Mouse (Mus musculus) right cerebral cortex, postnatal 25 days (tissue): ENCODE data around the gene Ptger1.

ENCODE experiments used
- DNase-seq: peaks from one replicate; pipeline ENCODE4 v3.0.0; 2022

Gene Ptger1

GRCm38 (mm10) chr8:83665969-83666865 lies at the start of gene Ptger1:
TSS of gene Ptger1 (plus strand) at chr8:83666678.
- no peak for DNase-seq

- no peak for DNase-seq
These were observed 49.4 kb upstream of the Ptger1 start for GRCm38 (mm10) chr8:83617111-83617510.

GRCm38 (mm10) chr8:83618566-83618965 lies 47.9 kb upstream of the Ptger1 start:
- no peak for DNase-seq

DNA sequence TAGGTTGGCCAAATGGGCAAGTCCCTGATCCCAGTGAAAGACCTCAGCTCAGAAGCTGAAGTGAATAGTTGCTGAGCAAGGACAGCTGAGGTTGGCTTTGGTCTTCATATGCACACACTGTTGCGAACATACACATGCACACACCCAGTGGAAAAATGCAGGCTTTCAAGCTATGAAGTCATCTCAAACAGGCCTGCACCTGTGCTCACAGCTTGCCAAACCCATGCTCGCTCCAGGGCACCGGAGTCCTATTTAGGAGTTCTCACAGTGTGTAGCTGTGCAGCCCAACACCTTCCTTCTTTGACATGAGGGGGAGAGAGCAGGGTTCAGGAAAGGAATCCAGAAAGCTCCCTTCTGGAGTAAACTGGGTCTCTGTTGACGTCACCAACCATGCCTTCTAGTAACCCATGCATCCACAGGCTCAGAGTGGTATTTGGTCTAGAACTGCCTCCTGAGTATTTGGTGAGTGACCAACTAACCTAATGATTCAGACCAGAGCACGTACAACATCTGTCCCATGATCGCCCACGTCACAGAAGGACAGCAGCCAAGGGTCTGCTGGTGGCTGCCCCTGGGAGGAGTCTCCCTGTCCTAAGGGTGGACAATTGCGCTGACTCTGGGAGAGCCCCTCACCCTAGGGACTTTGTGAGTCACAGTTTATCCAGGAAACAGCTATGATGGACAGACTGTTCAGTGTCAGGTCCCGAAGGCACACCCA lies 46.8 kb upstream of the Ptger1 start:
- no peak for DNase-seq

GRCm38 (mm10) chr8:83621691-83622388 lies 44.6 kb upstream of the Ptger1 start:
- no peak for DNase-seq

- peak; percentile 86 for DNase-seq
These were observed 44.0 kb upstream of the Ptger1 start for GRCm38 (mm10) chr8:83622389-83622989.

DNA sequence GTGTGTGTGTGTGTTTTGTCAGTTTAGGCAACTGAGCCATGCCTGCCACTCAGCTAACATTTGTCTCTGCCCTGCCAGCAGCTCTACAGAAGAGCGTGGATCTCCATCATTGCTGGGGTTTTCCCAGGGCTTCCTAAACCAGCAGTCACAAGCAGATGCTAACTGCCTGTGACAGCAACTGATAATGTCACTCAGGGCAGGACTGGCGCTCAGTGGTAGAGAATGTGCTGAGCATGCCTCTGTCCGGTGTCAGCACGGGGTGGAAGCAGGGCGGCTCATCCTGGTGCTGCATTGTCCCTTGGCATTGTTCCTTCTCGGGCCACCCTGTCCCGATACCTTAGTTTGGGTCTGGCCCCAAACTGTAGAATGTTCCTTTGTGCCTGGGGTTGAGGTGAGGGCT lies 42.9 kb upstream of the Ptger1 start:
- no peak for DNase-seq

GRCm38 (mm10) chr8:83624739-83625138 lies 41.7 kb upstream of the Ptger1 start:
- DNase-seq = no peak

DNA sequence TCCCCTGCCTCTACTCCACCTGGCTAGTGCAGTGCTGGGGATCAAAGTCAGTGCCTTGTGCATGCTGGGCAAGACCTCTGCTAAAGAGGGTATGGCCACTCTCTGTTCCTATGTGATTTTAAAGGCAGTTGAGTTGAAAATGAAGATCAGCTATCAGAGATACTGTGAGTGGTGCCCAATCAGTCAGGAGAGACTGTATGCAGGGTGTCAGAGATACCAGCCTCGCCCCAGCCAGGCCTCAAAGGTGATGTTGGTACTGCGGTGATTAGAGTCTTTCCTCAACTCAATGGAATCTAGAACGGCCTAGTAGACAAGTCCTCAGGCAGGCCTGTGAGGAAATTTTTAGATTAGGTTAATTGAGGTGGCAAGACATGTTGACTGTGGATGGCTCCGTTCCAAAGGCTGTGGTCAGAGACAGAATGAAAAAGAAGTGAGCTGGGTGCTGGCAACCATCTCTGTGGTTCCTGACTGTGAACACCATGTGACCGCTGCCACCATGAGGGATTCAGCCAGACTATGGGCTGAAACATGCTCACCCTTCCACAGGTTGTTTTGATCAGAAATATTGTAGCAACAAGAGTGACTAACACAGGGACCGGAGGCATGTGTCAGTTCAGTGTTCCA lies 40.7 kb upstream of the Ptger1 start:
- no peak for DNase-seq

DNA sequence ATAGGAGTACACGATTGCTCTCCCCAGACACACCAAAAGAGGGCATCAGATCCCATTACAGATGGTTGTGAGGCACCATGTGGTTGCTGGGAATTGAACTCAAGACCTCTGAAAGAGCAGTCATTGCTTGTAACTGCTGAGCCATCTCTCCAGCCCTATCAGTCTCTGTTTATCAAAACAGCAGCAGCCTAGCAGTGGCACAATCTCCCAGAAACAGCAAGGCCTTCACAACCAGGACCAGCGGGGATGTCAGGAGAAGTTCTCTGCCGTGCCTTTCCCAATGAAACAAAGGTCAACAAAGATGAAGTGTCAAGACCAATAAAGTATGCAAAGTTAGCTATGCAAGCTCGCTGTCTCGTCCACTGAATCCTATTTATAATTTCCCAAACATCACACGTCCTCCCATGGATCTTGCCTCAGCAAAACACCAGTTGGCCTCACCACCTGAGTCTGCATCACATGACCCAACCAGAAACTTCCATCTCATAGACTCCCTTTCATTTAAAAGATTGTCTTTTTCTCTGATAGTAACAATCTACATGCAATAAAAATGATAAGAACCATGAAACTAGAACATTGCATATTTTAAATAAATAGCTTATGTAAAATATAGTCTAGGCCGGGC lies 34.3 kb upstream of the Ptger1 start:
- no peak for DNase-seq

GRCm38 (mm10) chr8:83638856-83639255 lies 27.6 kb upstream of the Ptger1 start:
- DNase-seq = no peak

DNA sequence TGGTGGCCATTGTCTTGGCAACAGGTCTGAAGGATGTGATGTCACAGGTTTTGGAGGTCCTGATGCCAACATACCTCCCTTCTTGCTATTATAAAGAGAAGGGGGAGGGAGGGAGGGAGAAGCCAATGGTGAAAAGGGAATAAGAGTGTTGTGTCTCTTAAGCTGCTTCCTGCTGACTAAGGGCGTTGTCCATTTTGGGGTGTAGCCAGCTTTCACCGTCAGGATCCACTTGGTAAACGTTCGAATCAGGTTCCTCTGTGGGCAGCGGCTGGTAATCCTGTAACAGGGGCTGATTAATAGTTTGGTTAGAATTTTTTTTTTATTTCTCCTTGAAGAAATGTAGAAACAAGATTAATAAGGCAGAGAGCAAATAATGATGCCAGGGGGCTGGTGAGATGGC lies 26.8 kb upstream of the Ptger1 start:
- no peak for DNase-seq

- DNase-seq = no peak
These were observed 19.0 kb upstream of the Ptger1 start for GRCm38 (mm10) chr8:83647511-83647910.

DNA sequence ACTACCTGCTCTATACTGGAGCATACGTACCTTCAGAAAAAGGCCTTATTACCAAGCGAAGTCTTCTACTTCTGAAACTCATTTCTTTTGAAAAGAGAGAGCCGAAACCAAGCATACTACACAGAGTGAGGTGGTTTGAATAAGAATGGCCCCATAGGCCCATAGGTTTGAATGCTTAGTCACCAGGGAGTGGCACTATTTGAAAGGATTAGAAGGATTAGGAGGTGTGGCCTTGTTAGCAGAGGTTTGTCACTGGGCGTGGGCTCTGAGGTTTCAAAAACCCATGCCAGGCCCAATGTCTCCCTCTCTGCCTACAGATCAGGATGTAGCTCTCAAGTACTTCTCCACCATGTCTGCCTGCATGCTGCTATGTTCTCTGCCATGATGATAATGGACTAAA lies 18.4 kb upstream of the Ptger1 start:
- no peak for DNase-seq

GRCm38 (mm10) chr8:83649699-83650098 lies 16.8 kb upstream of the Ptger1 start:
- DNase-seq = no peak

DNA sequence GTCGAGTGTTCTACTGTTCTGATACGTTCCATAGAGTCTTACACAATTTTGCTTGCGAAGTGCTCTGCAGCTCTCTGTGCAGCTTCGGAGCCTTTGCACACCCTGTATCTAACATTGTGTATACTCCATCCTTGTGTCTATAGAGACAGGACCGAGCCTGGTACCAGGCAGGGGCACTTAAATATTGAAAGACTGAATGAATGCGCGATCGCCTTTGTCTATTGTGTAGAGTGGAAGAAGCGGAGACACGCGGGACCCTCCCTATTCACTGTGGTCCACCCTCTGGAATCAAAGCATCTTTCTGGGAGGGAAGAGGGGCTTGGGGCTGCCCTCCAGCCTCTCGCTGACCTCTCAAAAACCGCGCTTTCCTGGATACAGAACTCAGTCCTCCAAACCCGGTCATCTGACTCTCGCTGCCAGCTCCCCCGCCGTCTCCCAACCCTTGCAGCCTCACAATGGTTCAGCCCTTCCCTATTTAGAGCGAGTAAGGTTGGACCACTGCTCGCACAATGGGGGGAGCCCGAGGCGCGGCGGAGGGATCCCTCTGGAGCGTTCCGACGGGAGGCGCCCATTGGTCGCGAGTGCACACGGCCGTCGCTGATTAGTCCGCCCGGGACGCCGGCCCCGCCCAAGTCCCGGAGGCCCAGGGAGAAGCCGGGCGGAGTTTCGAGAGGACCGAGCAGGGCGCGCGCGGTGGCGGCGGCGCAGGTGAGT lies 14.3 kb upstream of the Ptger1 start, which contains the start of gene Gipc1:
Gipc1 (plus strand) TSS at position 648 of the 714 bp plus-strand sequence.
- DNase-seq = peak; percentile 96

DNA sequence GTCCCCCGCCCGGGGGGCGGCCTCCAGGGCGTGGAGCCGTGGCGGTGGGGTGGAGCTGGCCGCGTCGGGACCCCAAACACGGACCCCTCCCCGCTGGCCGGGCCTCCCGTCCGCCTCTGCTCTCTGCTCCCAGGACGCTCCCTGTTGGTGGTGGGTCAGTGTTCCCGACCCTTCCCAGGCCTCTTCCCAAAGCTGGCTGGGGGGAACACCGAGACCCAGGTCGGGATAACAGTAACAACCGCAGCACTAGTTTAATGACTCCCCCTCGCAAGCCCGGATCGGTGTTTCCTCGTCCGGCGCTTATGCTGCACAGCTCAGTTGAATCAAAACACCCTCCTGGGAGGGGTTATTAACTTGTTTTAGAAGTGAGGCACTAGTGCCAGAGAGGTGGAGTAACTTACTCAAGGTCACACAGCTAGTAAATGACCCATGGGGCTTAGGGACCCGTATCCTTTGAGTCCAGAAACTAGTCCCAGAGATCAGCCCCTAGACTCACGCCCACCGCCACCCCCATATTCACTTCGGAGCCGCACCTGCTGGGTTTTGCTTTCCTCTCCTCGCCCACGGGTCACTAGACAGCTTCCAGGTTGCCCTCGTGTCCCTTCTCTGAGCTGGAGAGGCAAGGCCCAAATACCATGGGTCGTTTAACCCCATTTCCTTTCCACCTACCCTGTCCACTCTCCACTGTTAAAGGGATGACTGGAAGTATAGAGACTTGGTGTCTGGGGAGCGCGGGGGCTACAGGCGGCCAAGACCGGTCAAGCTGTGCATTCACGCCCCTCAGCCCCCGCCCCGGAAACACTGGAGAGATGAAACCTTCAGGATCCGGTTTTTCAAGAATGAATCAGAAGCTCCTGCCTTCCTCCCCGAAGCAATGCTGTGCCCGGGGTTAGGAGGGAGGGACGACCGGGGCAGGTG lies 13.5 kb upstream of the Ptger1 start:
- no peak for DNase-seq

- DNase-seq = no peak
These were observed 12.8 kb upstream of the Ptger1 start for GRCm38 (mm10) chr8:83653662-83654017.

- no peak for DNase-seq
These were observed 11.8 kb upstream of the Ptger1 start for GRCm38 (mm10) chr8:83654725-83655124.

- no peak for DNase-seq
These were observed 10.4 kb upstream of the Ptger1 start for GRCm38 (mm10) chr8:83656043-83656442.
